Mouse (Mus musculus) midbrain, postnatal 0 days (tissue): ENCODE results near the gene Arhgap21. TPM values are rescaled to one million over a fixed set of nuclear protein-coding genes. Genes with fewer than 3 reads are reported as not detected.
A peak's percentile ranks its signal among the peaks of the same experiment; 100 is the strongest.

Source experiments
- ATAC-seq: fragments of 200-750 bp; cut with Nextera tagmentation; 2 replicates; pipeline ENCODE4 v1.8.0; 2017; ENCODE audit warnings: moderate number of reproducible peaks, mild to moderate bottlenecking, moderate TSS enrichment, moderate library complexity; ENCODE audit not compliant: low FRiP score
- DNase-seq: peaks from one replicate; pipeline ENCODE4 v3.0.0-alpha.2; 2015; ENCODE audit warnings: low spot score
- H3K27ac ChIP-seq: fragments of 300-500 bp; sonication (generic); 2 replicates; pipeline ENCODE4 v1.5.1; 2014; ENCODE audit warnings: low read depth, mild to moderate bottlenecking, low read length, mixed read lengths
- H3K27me3 ChIP-seq: fragments of 300-500 bp; sonication (generic); 2 replicates; pipeline ENCODE4 v1.6.1; 2014; ENCODE audit warnings: low read length, control low read depth, mixed read lengths; ENCODE audit not compliant: insufficient read depth
- H3K36me3 ChIP-seq: fragments of 300-500 bp; sonication (generic); 2 replicates; pipeline ENCODE4 v1.6.1; 2014; ENCODE audit warnings: low read length, control low read depth, mixed read lengths; ENCODE audit not compliant: insufficient read depth
- H3K4me1 ChIP-seq: fragments of 300-500 bp; sonication (generic); 2 replicates; pipeline ENCODE4 v1.6.1; 2014; ENCODE audit warnings: mild to moderate bottlenecking, control low read depth, antibody characterized with exemption, low read length, mixed read lengths; ENCODE audit not compliant: insufficient read depth
- H3K4me2 ChIP-seq: fragments of 300-500 bp; sonication (generic); 2 replicates; pipeline ENCODE4 v1.6.1; 2014; ENCODE audit warnings: low read depth, mild to moderate bottlenecking, low read length, mixed read lengths; ENCODE audit not compliant: poor library complexity, severe bottlenecking
- H3K4me3 ChIP-seq: fragments of 300-500 bp; sonication (generic); 2 replicates; pipeline ENCODE4 v1.5.1; 2014; ENCODE audit warnings: low read depth, mild to moderate bottlenecking, low read length, moderate library complexity
- H3K9ac ChIP-seq: fragments of 300-500 bp; sonication (generic); replicated peaks from 2 replicates; pipeline ENCODE4 v1.6.1; 2014; ENCODE audit warnings: mild to moderate bottlenecking, low read length, moderate library complexity, mixed read lengths; ENCODE audit not compliant: poor library complexity, severe bottlenecking
- H3K9me3 ChIP-seq: fragments of 300-500 bp; sonication (generic); 2 replicates; pipeline ENCODE4 v1.6.1; 2016; ENCODE audit warnings: low read length, control low read depth
- CTCF ChIP-seq: IDR thresholded peaks from 2 replicates; pipeline ENCODE4 v1.5.1; 2016; ENCODE audit warnings: antibody characterized with exemption, mild to moderate bottlenecking
- WGBS: fragments of 180-500 bp; shearing (Covaris S2); extraction: QIAGEN DNeasy Blood & Tissue Kit; methylation state at CpG from one replicate; pipeline ENCODE4 v1.1.7; 2014; 5-methylcytosine and 5-hydroxymethylcytosine counted together
- polyA plus RNA-seq: library from polyadenylated mRNA; unstranded; fragments of >200 nt; fragmentation: Nextera tagmentation; extraction: Ambion mirVana; gene quantifications from 2 replicates; pipeline ENCODE4 v1.2.1, GENCODE M21; 2015
- total RNA-seq: library from RNA; depleted of rRNA; stranded (reverse); fragments of >200 nt; gene quantifications from 2 replicates; pipeline ENCODE4 v1.2.3, GENCODE M21; 2014

The Arhgap21 gene
- total and polyA plus RNA-seq, 2 experiments from 2014 or later, result 31.6 to 81.8 TPM

DNA sequence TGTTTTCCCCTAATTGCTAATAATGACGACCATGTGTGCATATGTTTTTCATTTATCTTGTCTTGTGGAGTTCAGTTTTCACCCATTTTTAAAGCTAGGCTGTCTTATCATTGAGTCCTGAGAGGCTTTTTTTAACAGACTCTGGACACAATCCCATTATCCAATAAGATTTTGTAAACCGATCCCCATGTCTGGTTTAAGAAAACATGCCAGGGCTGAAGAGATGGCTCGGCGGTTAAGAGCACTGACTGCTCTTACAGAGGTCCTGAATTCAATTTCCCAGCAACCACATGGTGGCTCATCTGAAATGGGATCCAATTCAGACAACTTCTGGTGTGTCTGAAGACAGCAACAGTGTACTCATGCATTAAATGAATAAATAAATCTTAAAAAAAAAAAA lies 16.0 kb downstream of the Arhgap21 start:
- no peaks in the 10 kb centered on the region for H3K9me3 ChIP-seq
- no peaks in the 10 kb centered on the region for H3K27me3 ChIP-seq
- no peak overlapping the region for H3K9ac ChIP-seq
- ATAC-seq, result no peak
- TF ChIP-seq CTCF, result no peak
- no peak for DNase-seq
- no peak overlapping the region for H3K4me3 ChIP-seq
- WGBS, result 58% methylated on average over 4 of the region's 4 CpGs
- peaks cover 6% of the 10 kb centered on the region; the same call in 1 of the 2 replicates for H3K4me1 ChIP-seq
- H3K36me3 ChIP-seq, result no peaks in the 10 kb centered on the region
- no peak overlapping the region for H3K4me2 ChIP-seq
- no peak overlapping the region for H3K27ac ChIP-seq

DNA sequence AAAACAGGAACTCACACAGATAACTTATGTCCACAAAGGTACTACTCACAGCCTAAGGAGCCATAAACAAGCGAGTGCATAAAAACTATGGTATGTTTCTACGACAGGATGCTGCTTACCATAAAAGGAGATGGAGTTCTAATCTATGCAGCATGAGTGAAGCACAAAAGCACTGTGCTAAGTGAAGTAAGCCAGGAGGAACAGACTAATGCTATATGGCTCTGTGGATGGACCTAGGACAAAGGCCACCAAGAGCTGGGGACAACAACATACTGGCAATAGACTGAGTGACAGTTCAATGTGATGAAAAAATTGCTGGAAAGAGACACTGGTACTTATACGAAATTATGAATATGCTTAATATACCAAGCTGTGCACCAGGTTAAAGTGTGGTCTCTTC lies 19.5 kb downstream of the Arhgap21 start:
- H3K9me3 ChIP-seq, result no peaks in the 10 kb centered on the region
- H3K4me1 ChIP-seq, result 0 out of 2 replicates have a peak, but pooled peaks cover 3% of the 10 kb centered on the region
- no peak overlapping the region for H3K4me2 ChIP-seq
- no peaks in the 10 kb centered on the region for H3K27me3 ChIP-seq
- no peak overlapping the region for H3K4me3 ChIP-seq
- no peak overlapping the region for H3K9ac ChIP-seq
- H3K27ac ChIP-seq, result no peak overlapping the region
- DNase-seq, result no peak
- no peak for TF ChIP-seq CTCF
- no peak for ATAC-seq
- WGBS, result 81% methylated on average over 3 of the region's 3 CpGs
- H3K36me3 ChIP-seq, result no peaks in the 10 kb centered on the region

DNA sequence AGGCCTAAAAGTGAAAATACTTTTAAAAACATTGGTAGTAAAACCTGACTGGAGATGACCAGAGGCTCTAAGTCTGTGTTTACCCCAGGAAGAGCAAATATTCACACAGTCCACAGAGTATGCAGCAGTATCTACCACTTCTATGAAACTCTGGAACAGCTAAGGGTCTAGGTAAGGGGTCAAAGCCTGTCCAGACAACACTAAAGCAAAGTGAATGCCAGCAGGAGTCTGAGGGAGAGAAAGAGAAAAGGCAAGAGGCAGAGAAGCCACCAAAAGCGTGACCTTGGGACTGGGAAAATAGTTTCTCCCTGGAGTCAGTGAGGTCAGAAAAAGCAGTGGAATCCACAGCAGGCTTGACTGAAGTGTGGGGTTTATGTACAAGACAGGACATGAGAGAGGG lies 21.6 kb downstream of the Arhgap21 start:
- Histone ChIP-seq H3K4me2 (no peak overlapping the region), H3K4me3 (no peak overlapping the region), H3K36me3 (no peaks in the 10 kb centered on the region), H3K27ac (no peak overlapping the region), H3K9ac (no peak overlapping the region), H3K27me3 (no peaks in the 10 kb centered on the region), H3K4me1 (0 out of 2 replicates have a peak, but pooled peaks cover 8% of the 10 kb centered on the region), H3K9me3 (no peaks in the 10 kb centered on the region)
- 77% methylated on average over 1 of the region's 1 CpGs for WGBS
- no peak for TF ChIP-seq CTCF
- no peak for ATAC-seq
- DNase-seq, result no peak

DNA sequence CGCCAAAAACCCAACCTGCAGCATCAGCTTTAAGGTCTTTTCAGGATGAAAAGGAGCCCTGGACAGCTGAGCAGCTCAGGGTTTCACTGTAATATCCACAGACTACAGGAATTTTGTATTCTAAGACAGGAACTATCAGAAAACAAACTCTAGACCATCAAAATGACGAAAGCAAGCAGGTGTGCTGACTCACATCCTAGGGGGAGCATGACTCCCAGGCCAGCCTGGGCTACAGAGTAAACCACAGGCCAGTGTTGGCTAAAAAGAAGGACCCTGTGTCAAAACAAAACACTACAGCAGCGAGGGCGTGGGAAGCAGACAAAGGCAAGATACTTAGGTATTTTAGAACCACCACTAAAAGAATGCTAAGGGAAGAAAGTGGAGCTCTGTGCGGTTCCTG lies 23.1 kb downstream of the Arhgap21 start:
- DNase-seq, result no peak
- Histone ChIP-seq H3K4me2 (no peak overlapping the region), H3K9me3 (no peaks in the 10 kb centered on the region), H3K27ac (no peak overlapping the region), H3K4me1 (0 out of 2 replicates have a peak, but pooled peaks cover 8% of the 10 kb centered on the region), H3K9ac (no peak overlapping the region), H3K27me3 (no peaks in the 10 kb centered on the region), H3K4me3 (no peak overlapping the region), H3K36me3 (no peaks in the 10 kb centered on the region)
- TF ChIP-seq CTCF, result no peak
- ATAC-seq, result no peak
- WGBS, result 96% methylated on average over 5 of the region's 5 CpGs

DNA sequence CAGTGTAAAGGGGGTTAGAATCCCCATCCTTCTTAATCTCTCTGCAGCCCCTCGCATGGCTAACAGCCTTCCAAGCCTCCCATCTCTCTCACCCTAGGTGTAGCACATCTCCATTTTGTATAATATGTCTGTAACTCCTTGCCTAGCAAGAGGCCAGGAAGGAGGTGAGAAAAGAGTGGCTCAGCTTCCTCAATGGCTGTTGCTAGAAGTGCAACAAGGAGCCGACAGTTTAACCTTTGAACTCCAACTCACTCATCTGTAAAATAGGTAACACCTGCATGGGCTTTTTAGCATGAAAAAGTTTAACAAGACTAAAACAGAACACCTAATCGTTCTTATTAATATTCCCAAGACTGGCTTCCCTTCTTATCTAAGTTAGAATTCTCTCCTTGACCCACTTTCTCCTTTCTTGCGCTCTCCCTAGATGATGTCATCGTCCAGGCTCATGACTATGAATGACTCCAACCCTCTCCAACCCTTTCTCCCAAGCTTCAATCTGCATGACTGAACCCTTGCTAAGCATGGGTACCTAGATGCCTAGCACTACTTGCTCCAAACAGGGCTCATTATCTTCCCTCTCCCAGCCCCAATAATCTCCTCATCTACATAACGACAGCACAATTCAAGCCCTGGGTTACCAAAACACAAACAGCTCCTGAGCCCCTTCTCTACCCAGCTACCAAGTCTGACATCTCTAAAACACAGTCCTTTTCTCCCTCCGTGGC lies 24.8 kb downstream of the Arhgap21 start:
- Histone ChIP-seq H3K27me3 (no peaks in the 10 kb centered on the region), H3K4me2 (no peak overlapping the region), H3K27ac (no peak overlapping the region), H3K9me3 (no peaks in the 10 kb centered on the region), H3K4me3 (no peak overlapping the region), H3K4me1 (0 out of 2 replicates have a peak, but pooled peaks cover 8% of the 10 kb centered on the region), H3K9ac (no peak overlapping the region), H3K36me3 (no peaks in the 10 kb centered on the region)
- no peak for TF ChIP-seq CTCF
- no peak for ATAC-seq
- WGBS, result 25% methylated on average over 7 of the region's 7 CpGs
- DNase-seq, result no peak

DNA sequence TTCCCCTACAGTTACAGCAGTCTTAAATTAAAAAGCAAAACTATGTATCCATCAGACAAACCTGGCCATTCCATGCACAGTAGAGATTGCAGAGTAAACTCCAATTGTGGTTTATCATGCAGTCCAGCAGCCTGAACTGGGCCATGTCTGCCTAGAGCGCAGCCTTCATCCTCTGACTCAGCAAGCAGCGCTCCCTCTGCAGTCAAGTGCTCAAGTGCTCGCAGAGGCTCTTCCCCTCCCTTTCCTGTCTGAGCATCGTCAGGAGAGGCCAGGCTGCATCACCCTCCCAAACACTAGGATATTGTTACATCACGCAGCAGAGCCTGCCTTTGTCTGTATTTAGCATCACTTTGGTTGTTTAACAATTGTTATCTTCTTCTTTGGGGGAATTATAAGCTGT lies 25.5 kb downstream of the Arhgap21 start:
- H3K9ac ChIP-seq, result no peak overlapping the region
- no peak overlapping the region for H3K27ac ChIP-seq
- TF ChIP-seq CTCF, result peak; percentile 33
- no peaks in the 10 kb centered on the region for H3K27me3 ChIP-seq
- H3K9me3 ChIP-seq, result no peaks in the 10 kb centered on the region
- WGBS, result 6% methylated on average over 5 of the region's 5 CpGs
- H3K36me3 ChIP-seq, result no peaks in the 10 kb centered on the region
- no peak overlapping the region for H3K4me3 ChIP-seq
- DNase-seq (peak; percentile 50), ATAC-seq (peak; percentile 73; the same call in 1 of the 2 replicates)
- H3K4me1 ChIP-seq, result 0 out of 2 replicates have a peak, but pooled peaks cover 8% of the 10 kb centered on the region
- H3K4me2 ChIP-seq, result no peak overlapping the region
